Mouse (Mus musculus) gastrocnemius, postnatal 14 days (tissue): ENCODE measurements around the gene Serpinb11. TPM values are rescaled to one million over a fixed set of nuclear protein-coding genes. Genes with fewer than 3 reads are reported as not detected.

ENCODE experiments used
- DNase-seq: peaks from one replicate; pipeline ENCODE4 v3.0.0; 2021; ENCODE audit warnings: mixed read lengths
- intact Hi-C: fragments of 180-260 bp; cut with DNase I; formaldehyde crosslinking; loops from one replicate; pipeline ENCODE4 v1.15.1; 2025; ENCODE audit warnings: low total_unique reads
- long read RNA-seq, 2 experiments: library from polyadenylated mRNA; stranded (forward); transcript quantifications; one replicate each; pipeline ENCODE4 v2.0.0; 2021
- total RNA-seq, 2 experiments: library from RNA; stranded (reverse); gene quantifications; 2 replicates each; pipeline ENCODE4 v1.2.3; 2021

Serpinb11 gene
- not detected for total RNA-seq
- long read RNA-seq, experiment 1 = 0 reads
- long read RNA-seq, experiment 2 = 0 reads

GRCm38 (mm10) chr1:107360898-107361297, at the start of gene Serpinb11:
Gene Serpinb11, plus strand, starts transcription at chr1:107361198.
- no peak for DNase-seq
- intact Hi-C loops = no loop called here

- DNase-seq = no peak
- intact Hi-C loops = no loop called here
Observed at GRCm38 (mm10) chr1:107345979-107346378, 15.0 kb upstream of the Serpinb11 start.

GRCm38 (mm10) chr1:107346788-107347187, 14.2 kb upstream of the Serpinb11 start:
- no peak for DNase-seq
- intact Hi-C loops = no loop called here

GRCm38 (mm10) chr1:107350392-107350791, 10.6 kb upstream of the Serpinb11 start:
- DNase-seq = no peak
- intact Hi-C loops = no loop called here

- intact Hi-C loops = no loop called here
- DNase-seq = no peak
Observed at GRCm38 (mm10) chr1:107351115-107351514, 9.9 kb upstream of the Serpinb11 start.

GRCm38 (mm10) chr1:107353046-107353445, 8.0 kb upstream of the Serpinb11 start:
- DNase-seq = no peak
- intact Hi-C loops = no loop called here

- intact Hi-C loops = no loop called here
- DNase-seq = no peak
Observed at GRCm38 (mm10) chr1:107365973-107366372, 5.0 kb downstream of the Serpinb11 start.

GRCm38 (mm10) chr1:107368944-107369343, 7.9 kb downstream of the Serpinb11 start:
- no peak for DNase-seq
- intact Hi-C loops = no loop called here

GRCm38 (mm10) chr1:107376952-107377351, 16.0 kb downstream of the Serpinb11 start:
- intact Hi-C loops = no loop called here

GRCm38 (mm10) chr1:107378368-107378767, 17.4 kb downstream of the Serpinb11 start:
- DNase-seq = no peak
- intact Hi-C loops = no loop called here

More at GRCm38 (mm10) chr1:107376952-107377351, 16.0 kb downstream of the Serpinb11 start:
- DNase-seq = no peak

GRCm38 (mm10) chr1:107381491-107381890, 20.5 kb downstream of the Serpinb11 start:
- DNase-seq = no peak
- intact Hi-C loops = no loop called here

GRCm38 (mm10) chr1:107382404-107382803, 21.4 kb downstream of the Serpinb11 start:
- intact Hi-C loops = no loop called here
- DNase-seq = no peak

GRCm38 (mm10) chr1:107384532-107384931, 23.5 kb downstream of the Serpinb11 start:
- DNase-seq = no peak
- intact Hi-C loops = no loop called here

GRCm38 (mm10) chr1:107389753-107390152, 28.8 kb downstream of the Serpinb11 start:
- intact Hi-C loops = no loop called here
- DNase-seq = no peak

GRCm38 (mm10) chr1:107397481-107397880, 36.5 kb downstream of the Serpinb11 start:
- intact Hi-C loops = no loop called here
- DNase-seq = no peak

- intact Hi-C loops = no loop called here
- no peak for DNase-seq
Observed at GRCm38 (mm10) chr1:107399355-107399754, 38.4 kb downstream of the Serpinb11 start, which contains the start of gene Serpinb7. Gene Serpinb7, plus strand, starts transcription at chr1:107399655.

- DNase-seq = no peak
- intact Hi-C loops = no loop called here
Observed at GRCm38 (mm10) chr1:107402082-107402481, 41.1 kb downstream of the Serpinb11 start.

- intact Hi-C loops = no loop called here
- no peak for DNase-seq
Observed at GRCm38 (mm10) chr1:107414650-107415049, 53.7 kb downstream of the Serpinb11 start.

GRCm38 (mm10) chr1:107422487-107422886, 61.5 kb downstream of the Serpinb11 start:
- intact Hi-C loops = no loop called here
- no peak for DNase-seq
